ENCODE assay signal across 25 mouse cellular contexts in genomic region chr7:84349976-84350375, GRCm38 (mm10). TPM values are rescaled to one million over a fixed set of nuclear protein-coding genes. Genes with fewer than 3 reads are reported as not detected.
"Had no signal": no experiment of that assay in that cellular context is flagged by ENCODE, and none has a peak within 500 bp of the region (broad histone marks: within the 10 kb centered on the region; RNA-seq: fewer than 3 reads in every experiment).

No protein-coding gene starts in this region.

- H3K4me2 ChIP-seq: heart, embryonic 12.5 days; hindbrain, embryonic 12.5 days; hindbrain, embryonic 14.5 days; intestine, embryonic 15.5 days; limb, embryonic 12.5 days had no signal

- H3K27ac ChIP-seq: gastrocnemius, adult 2 months; heart, embryonic 10.5 days; hindbrain, embryonic 10.5 days; hindbrain, embryonic 12.5 days; hindbrain, embryonic 14.5 days; intestine, embryonic 15.5 days; layer of hippocampus, adult 2 months; left cerebral cortex, adult 2 months; limb, embryonic 10.5 days; limb, embryonic 12.5 days had no signal

- H3K9ac ChIP-seq: heart, embryonic 12.5 days; hindbrain, embryonic 12.5 days; hindbrain, embryonic 14.5 days; intestine, embryonic 15.5 days; limb, embryonic 12.5 days had no signal

- H3K36me3 ChIP-seq: heart, embryonic 10.5 days; heart, embryonic 12.5 days; intestine, embryonic 15.5 days had no signal

- H3K9me3 ChIP-seq: heart, embryonic 10.5 days; heart, embryonic 12.5 days; hindbrain, embryonic 10.5 days; hindbrain, embryonic 12.5 days; intestine, embryonic 15.5 days; limb, embryonic 10.5 days; limb, embryonic 12.5 days had no signal

- H3K4me3 ChIP-seq: gastrocnemius, adult 2 months; heart, embryonic 10.5 days; heart, embryonic 12.5 days; hindbrain, embryonic 10.5 days; hindbrain, embryonic 12.5 days; intestine, embryonic 15.5 days; layer of hippocampus, adult 2 months; left cerebral cortex, adult 2 months; limb, embryonic 10.5 days; limb, embryonic 12.5 days had no signal

- H3K27me3 ChIP-seq: heart, embryonic 12.5 days; hindbrain, embryonic 12.5 days; intestine, embryonic 15.5 days; limb, embryonic 12.5 days had no signal

- DNase-seq: gastrocnemius, adult 2 months; gastrocnemius, postnatal 10 days; gastrocnemius, postnatal 25 days; heart, adult 18-20 months; heart, postnatal 10 days; heart, postnatal 4 days; kidney, adult 18-20 months; kidney, adult 8-10 months; kidney, postnatal 10 days; kidney, postnatal 25 days; kidney, postnatal 4 days; liver had no signal

- ATAC-seq: inflammation-experienced regulatory T-cells, adult 6 months; intestine, embryonic 15.5 days; intestine, postnatal 0 days had no signal

- H3K4me1 ChIP-seq: hindbrain, embryonic 10.5 days; hindbrain, embryonic 12.5 days; intestine, embryonic 15.5 days; limb, embryonic 10.5 days; limb, embryonic 12.5 days had no signal

RNA-seq across cellular contexts. Expression of gene Arnt2, which starts 60.0 kb away (rescaled TPM):
- total RNA-seq: granulocyte monocyte progenitor cell, adult 5-6 weeks had no signal
